Mouse (Mus musculus): ENCODE results near the gene Map3k4. TPM values are rescaled to one million over a fixed set of nuclear protein-coding genes. Genes with fewer than 3 reads are reported as not detected.
A peak's percentile ranks its signal among the peaks of the same experiment; 100 is the strongest.

Gene Map3k4
- polyA plus RNA-seq, 1 experiment from 2014 or later, result 52.4 TPM

GRCm38 (mm10) chr17:12195604-12196003 lies 123.0 kb downstream of the Map3k4 start:
- no peaks in the 10 kb centered on the region for H3K27me3 ChIP-seq (ENCODE audit: control insufficient read depth, insufficient read depth, low read length)
- H3K4me2 ChIP-seq (replicated peaks; ENCODE audit: low read depth, low read length), result no peak overlapping the region
- no peak overlapping the region for H3K4me3 ChIP-seq (ENCODE audit: low read depth, low read length)
- H3K9me3 ChIP-seq (ENCODE audit: control insufficient read depth, low read depth, low read length), result no peaks in the 10 kb centered on the region
- peak overlapping the region; percentile 34; the same call in 1 of the 2 replicates for H3K27ac ChIP-seq (ENCODE audit: low read length)
- 0 out of 2 replicates have a peak, but pooled peaks cover 4% of the 10 kb centered on the region for H3K4me1 ChIP-seq (ENCODE audit: control insufficient read depth, insufficient read depth, low read length)
- WGBS, result 17% methylated on average over 10 of the region's 10 CpGs
- no peaks in the 10 kb centered on the region for H3K36me3 ChIP-seq (ENCODE audit: control insufficient read depth, insufficient read depth, low read length)
- H3K9ac ChIP-seq (replicated peaks; ENCODE audit: low read depth, low read length), result no peak overlapping the region
- ATAC-seq (ENCODE audit: insufficient number of reproducible peaks, insufficient read depth, low FRiP score, low read depth), result peak; percentile 84

- Histone ChIP-seq H3K27ac (ENCODE audit: low read length) (peak overlapping the region; percentile 34), H3K36me3 (ENCODE audit: control insufficient read depth, insufficient read depth, low read length) (no peaks in the 10 kb centered on the region), H3K9ac (replicated peaks; ENCODE audit: low read depth, low read length) (no peak overlapping the region), H3K4me2 (replicated peaks; ENCODE audit: low read depth, low read length) (no peak overlapping the region; the same call in 1 of the 2 replicates), H3K9me3 (ENCODE audit: control insufficient read depth, low read depth, low read length) (no peaks in the 10 kb centered on the region), H3K4me1 (ENCODE audit: control insufficient read depth, insufficient read depth, low read length) (0 out of 2 replicates have a peak, but pooled peaks cover 4% of the 10 kb centered on the region), H3K4me3 (ENCODE audit: low read depth, low read length) (no peak overlapping the region), H3K27me3 (ENCODE audit: control insufficient read depth, insufficient read depth, low read length) (no peaks in the 10 kb centered on the region)
- WGBS, result 5% methylated on average over 5 of the region's 5 CpGs
- ATAC-seq (ENCODE audit: insufficient number of reproducible peaks, insufficient read depth, low FRiP score, low read depth), result peak; percentile 60; the same call in 1 of the 2 replicates
These were observed 123.5 kb downstream of the Map3k4 start for GRCm38 (mm10) chr17:12195137-12195536.

DNA sequence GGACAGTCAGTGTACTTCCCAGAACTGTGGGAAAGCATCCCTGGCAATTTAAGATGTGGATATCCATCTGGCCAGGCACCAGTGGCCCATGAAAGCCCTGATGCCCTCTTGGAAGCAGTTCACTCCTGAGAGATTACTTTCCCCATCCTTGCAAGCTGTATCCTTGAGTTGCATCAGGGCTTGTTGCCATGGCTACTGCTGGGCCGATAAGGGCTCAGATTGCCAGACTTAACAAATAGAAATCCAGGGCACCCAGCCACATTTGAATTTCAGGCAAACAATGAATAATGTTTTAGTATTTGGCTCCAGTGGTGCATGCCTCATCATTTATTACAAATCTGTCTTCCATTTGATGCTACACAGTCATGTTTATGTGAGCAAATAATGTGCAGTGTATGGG lies 130.8 kb downstream of the Map3k4 start:
- peaks cover 3% of the 10 kb centered on the region; the same call in 1 of the 2 replicates for H3K4me1 ChIP-seq (ENCODE audit: control insufficient read depth, insufficient read depth, low read length)
- H3K9ac ChIP-seq (replicated peaks; ENCODE audit: low read depth, low read length), result no peak overlapping the region
- WGBS, result 24% methylated on average over 1 of the region's 1 CpGs
- peaks cover 3% of the 10 kb centered on the region; the same call in 1 of the 2 replicates for H3K36me3 ChIP-seq (ENCODE audit: control insufficient read depth, insufficient read depth, low read length)
- H3K4me3 ChIP-seq (ENCODE audit: low read depth, low read length), result no peak overlapping the region
- H3K27me3 ChIP-seq (ENCODE audit: control insufficient read depth, insufficient read depth, low read length), result no peaks in the 10 kb centered on the region
- no peak for ATAC-seq (ENCODE audit: insufficient number of reproducible peaks, insufficient read depth, low FRiP score, low read depth)
- no peak overlapping the region for H3K27ac ChIP-seq (ENCODE audit: low read length)
- H3K9me3 ChIP-seq (ENCODE audit: control insufficient read depth, low read depth, low read length), result no peaks in the 10 kb centered on the region
- H3K4me2 ChIP-seq (replicated peaks; ENCODE audit: low read depth, low read length), result no peak overlapping the region

DNA sequence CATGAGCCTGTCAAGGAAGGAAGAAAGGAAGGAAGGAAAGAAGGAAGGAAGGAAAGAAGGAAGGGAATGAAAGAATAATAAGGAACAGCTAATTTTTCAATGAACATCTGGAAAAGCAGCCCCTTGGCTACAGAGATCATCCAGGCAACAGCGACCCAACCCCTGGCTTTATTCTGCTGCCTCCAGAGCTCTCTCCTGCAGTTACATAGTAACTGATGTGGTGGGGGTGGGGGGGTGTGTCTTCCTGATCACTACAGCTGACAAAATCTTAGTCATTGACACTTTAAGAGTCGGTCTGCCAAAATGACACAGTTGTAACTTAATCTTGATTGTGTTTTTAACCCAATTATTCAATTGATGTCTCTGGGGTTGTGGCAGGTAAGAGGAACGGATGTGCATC lies 132.3 kb downstream of the Map3k4 start:
- H3K27me3 ChIP-seq (ENCODE audit: control insufficient read depth, insufficient read depth, low read length), result no peaks in the 10 kb centered on the region
- no peak overlapping the region for H3K4me2 ChIP-seq (replicated peaks; ENCODE audit: low read depth, low read length)
- no peak overlapping the region; the same call in 1 of the 2 replicates for H3K9ac ChIP-seq (replicated peaks; ENCODE audit: low read depth, low read length)
- no peak overlapping the region for H3K4me3 ChIP-seq (ENCODE audit: low read depth, low read length)
- ATAC-seq (ENCODE audit: insufficient number of reproducible peaks, insufficient read depth, low FRiP score, low read depth), result no peak
- H3K9me3 ChIP-seq (ENCODE audit: control insufficient read depth, low read depth, low read length), result no peaks in the 10 kb centered on the region
- H3K27ac ChIP-seq (ENCODE audit: low read length), result no peak overlapping the region
- 82% methylated on average over 3 of the region's 3 CpGs for WGBS
- peaks cover 3% of the 10 kb centered on the region; the same call in 1 of the 2 replicates for H3K36me3 ChIP-seq (ENCODE audit: control insufficient read depth, insufficient read depth, low read length)
- H3K4me1 ChIP-seq (ENCODE audit: control insufficient read depth, insufficient read depth, low read length), result peaks cover 3% of the 10 kb centered on the region; the same call in 1 of the 2 replicates

- H3K9me3 ChIP-seq (ENCODE audit: control insufficient read depth, low read depth, low read length), result no peaks in the 10 kb centered on the region
- ATAC-seq (ENCODE audit: insufficient number of reproducible peaks, insufficient read depth, low FRiP score, low read depth), result peak; percentile 68; the same call in 1 of the 2 replicates
- H3K27me3 ChIP-seq (ENCODE audit: control insufficient read depth, insufficient read depth, low read length), result no peaks in the 10 kb centered on the region
- no peak overlapping the region for H3K27ac ChIP-seq (ENCODE audit: low read length)
- 90% methylated on average over 4 of the region's 4 CpGs for WGBS
- H3K4me1 ChIP-seq (ENCODE audit: control insufficient read depth, insufficient read depth, low read length), result peaks cover 3% of the 10 kb centered on the region; the same call in 1 of the 2 replicates
- no peak overlapping the region for H3K4me3 ChIP-seq (ENCODE audit: low read depth, low read length)
- no peak overlapping the region for H3K9ac ChIP-seq (replicated peaks; ENCODE audit: low read depth, low read length)
- peaks cover 3% of the 10 kb centered on the region; the same call in 1 of the 2 replicates for H3K36me3 ChIP-seq (ENCODE audit: control insufficient read depth, insufficient read depth, low read length)
- no peak overlapping the region for H3K4me2 ChIP-seq (replicated peaks; ENCODE audit: low read depth, low read length)
These were observed 132.7 kb downstream of the Map3k4 start for GRCm38 (mm10) chr17:12185855-12186254.

DNA sequence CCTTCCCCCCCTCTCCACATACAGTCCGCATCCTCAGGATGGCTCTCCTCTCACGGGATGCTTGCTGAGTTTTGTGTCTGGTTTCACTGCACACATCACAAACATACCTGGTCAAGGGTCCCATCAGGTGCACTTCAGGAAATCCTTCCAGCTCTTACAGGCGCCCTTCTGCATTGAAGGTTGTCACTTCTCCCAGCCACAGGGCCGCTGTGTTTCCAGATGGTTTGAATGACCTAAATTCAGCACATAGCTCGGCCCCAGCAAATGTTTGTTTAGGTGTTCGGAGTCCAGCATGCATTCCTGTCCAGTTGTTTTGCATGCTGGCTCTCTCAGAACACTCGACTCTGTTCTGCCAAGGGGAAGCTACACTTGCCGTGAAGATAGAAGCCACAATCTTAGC lies 134.3 kb downstream of the Map3k4 start:
- ATAC-seq (ENCODE audit: insufficient number of reproducible peaks, insufficient read depth, low FRiP score, low read depth), result no peak
- Histone ChIP-seq H3K4me2 (replicated peaks; ENCODE audit: low read depth, low read length) (no peak overlapping the region), H3K4me3 (ENCODE audit: low read depth, low read length) (no peak overlapping the region), H3K9me3 (ENCODE audit: control insufficient read depth, low read depth, low read length) (no peaks in the 10 kb centered on the region), H3K9ac (replicated peaks; ENCODE audit: low read depth, low read length) (no peak overlapping the region), H3K27me3 (ENCODE audit: control insufficient read depth, insufficient read depth, low read length) (no peaks in the 10 kb centered on the region), H3K4me1 (ENCODE audit: control insufficient read depth, insufficient read depth, low read length) (peaks cover 3% of the 10 kb centered on the region; the same call in 1 of the 2 replicates), H3K27ac (ENCODE audit: low read length) (no peak overlapping the region), H3K36me3 (ENCODE audit: control insufficient read depth, insufficient read depth, low read length) (no peaks in the 10 kb centered on the region)
- 63% methylated on average over 8 of the region's 8 CpGs for WGBS

DNA sequence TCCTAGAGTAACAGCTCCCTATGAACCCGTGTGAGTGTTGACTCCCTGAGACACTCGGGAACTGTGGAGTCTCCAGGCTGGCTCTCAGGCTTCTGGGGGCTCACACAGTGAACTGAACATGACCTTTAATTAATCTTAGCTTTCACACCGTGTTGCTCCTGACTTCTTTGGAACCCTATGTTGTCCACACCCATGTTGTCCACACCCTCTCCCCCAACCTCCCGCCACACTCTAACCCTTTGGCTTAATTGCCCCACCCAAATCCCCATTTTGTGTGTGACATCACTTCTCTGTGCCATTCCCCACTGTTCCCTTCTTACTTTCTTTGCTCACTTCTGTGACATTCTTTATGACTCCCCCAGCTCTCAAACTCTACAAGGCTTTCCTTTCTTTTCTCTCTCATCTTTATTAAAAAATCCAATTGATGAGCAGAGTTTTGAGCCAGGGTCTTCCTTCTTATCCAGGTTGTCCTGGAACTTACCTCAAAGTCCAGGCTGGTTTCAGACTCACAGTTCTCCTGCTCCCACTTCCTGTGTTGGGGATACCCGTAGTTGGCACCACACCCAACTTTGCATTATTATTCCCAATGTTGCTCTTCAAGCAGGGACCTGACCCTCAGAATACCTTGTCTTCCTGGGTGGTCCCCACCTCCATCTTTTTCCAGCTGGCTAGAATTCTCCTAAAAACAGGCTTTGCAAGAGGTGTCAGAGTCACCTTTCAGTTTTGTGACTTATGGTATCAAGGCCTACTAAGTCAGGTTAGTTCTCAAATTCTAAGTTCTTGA lies 135.7 kb downstream of the Map3k4 start:
- no peaks in the 10 kb centered on the region for H3K27me3 ChIP-seq (ENCODE audit: control insufficient read depth, insufficient read depth, low read length)
- peaks cover 3% of the 10 kb centered on the region; the same call in 1 of the 2 replicates for H3K4me1 ChIP-seq (ENCODE audit: control insufficient read depth, insufficient read depth, low read length)
- no peak overlapping the region for H3K4me3 ChIP-seq (ENCODE audit: low read depth, low read length)
- 0 out of 2 replicates have a peak, but pooled peaks have one; percentile 29 for ATAC-seq (ENCODE audit: insufficient number of reproducible peaks, insufficient read depth, low FRiP score, low read depth)
- no peak overlapping the region for H3K4me2 ChIP-seq (replicated peaks; ENCODE audit: low read depth, low read length)
- no peaks in the 10 kb centered on the region for H3K9me3 ChIP-seq (ENCODE audit: control insufficient read depth, low read depth, low read length)
- no peak overlapping the region for H3K27ac ChIP-seq (ENCODE audit: low read length)
- 51% methylated on average over 5 of the region's 5 CpGs for WGBS
- no peak overlapping the region for H3K9ac ChIP-seq (replicated peaks; ENCODE audit: low read depth, low read length)
- H3K36me3 ChIP-seq (ENCODE audit: control insufficient read depth, insufficient read depth, low read length), result no peaks in the 10 kb centered on the region

- Histone ChIP-seq H3K4me3 (ENCODE audit: low read depth, low read length) (no peak overlapping the region), H3K27me3 (ENCODE audit: control insufficient read depth, insufficient read depth, low read length) (no peaks in the 10 kb centered on the region), H3K9ac (replicated peaks; ENCODE audit: low read depth, low read length) (no peak overlapping the region), H3K9me3 (ENCODE audit: control insufficient read depth, low read depth, low read length) (peaks cover 6% of the 10 kb centered on the region; the same call in 1 of the 2 replicates), H3K4me1 (ENCODE audit: control insufficient read depth, insufficient read depth, low read length) (no peaks in the 10 kb centered on the region), H3K27ac (ENCODE audit: low read length) (no peak overlapping the region), H3K4me2 (replicated peaks; ENCODE audit: low read depth, low read length) (no peak overlapping the region), H3K36me3 (ENCODE audit: control insufficient read depth, insufficient read depth, low read length) (no peaks in the 10 kb centered on the region)
- no peak for ATAC-seq (ENCODE audit: insufficient number of reproducible peaks, insufficient read depth, low FRiP score, low read depth)
- 75% methylated on average over 2 of the region's 2 CpGs for WGBS
These were observed 138.8 kb downstream of the Map3k4 start for GRCm38 (mm10) chr17:12179766-12180165.
